Mouse (Mus musculus) limb, embryonic 11.5 days (tissue): ENCODE data around the gene Htra3. TPM values are rescaled to one million over a fixed set of nuclear protein-coding genes. Genes with fewer than 3 reads are reported as not detected.
A peak's percentile ranks its signal among the peaks of the same experiment; 100 is the strongest.

Source experiments
- ATAC-seq: fragments of 200-750 bp; cut with Nextera tagmentation; 2 replicates; pipeline ENCODE4 v1.8.0; 2017; ENCODE audit warnings: low read depth; ENCODE audit not compliant: insufficient number of reproducible peaks, low FRiP score, low TSS enrichment
- DNase-seq: peaks from one replicate; pipeline ENCODE4 v3.0.0-alpha.2; 2015; ENCODE audit warnings: low spot score
- H3K27ac ChIP-seq: fragments of 300-500 bp; sonication (generic); replicated peaks from 2 replicates; pipeline ENCODE4 v1.5.1; 2014; ENCODE audit warnings: low read depth, mild to moderate bottlenecking, low read length
- H3K27me3 ChIP-seq: fragments of 300-500 bp; sonication (generic); 2 replicates; pipeline ENCODE4 v1.6.1; 2014; ENCODE audit warnings: mild to moderate bottlenecking, low read length, mixed read lengths; ENCODE audit not compliant: control insufficient read depth, insufficient read depth
- H3K36me3 ChIP-seq: fragments of 300-500 bp; sonication (generic); 2 replicates; pipeline ENCODE4 v1.6.1; 2014; ENCODE audit warnings: mild to moderate bottlenecking, low read length, moderate library complexity, mixed read lengths; ENCODE audit not compliant: control insufficient read depth, insufficient read depth
- H3K4me1 ChIP-seq: fragments of 300-500 bp; sonication (generic); 2 replicates; pipeline ENCODE4 v1.6.1; 2014; ENCODE audit warnings: low read length, mixed read lengths; ENCODE audit not compliant: control insufficient read depth, insufficient read depth
- H3K4me2 ChIP-seq: fragments of 300-500 bp; sonication (generic); 2 replicates; pipeline ENCODE4 v1.6.1; 2014; ENCODE audit warnings: low read depth, mild to moderate bottlenecking, moderate library complexity; ENCODE audit not compliant: severe bottlenecking
- H3K4me3 ChIP-seq: fragments of 300-500 bp; sonication (generic); 2 replicates; pipeline ENCODE4 v1.5.1; 2014; ENCODE audit warnings: low read depth, low read length
- H3K9ac ChIP-seq: fragments of 300-500 bp; sonication (generic); 2 replicates; pipeline ENCODE4 v1.6.1; 2014; ENCODE audit warnings: mild to moderate bottlenecking, low read length
- H3K9me3 ChIP-seq: fragments of 300-500 bp; sonication (generic); 2 replicates; pipeline ENCODE4 v1.6.1; 2016; ENCODE audit warnings: low read length; ENCODE audit not compliant: control insufficient read depth
- WGBS: fragments of 180-500 bp; shearing (Covaris S2); extraction: QIAGEN DNeasy Blood & Tissue Kit; methylation state at CpG from one replicate; pipeline ENCODE4 v1.1.7; 2014; 5-methylcytosine and 5-hydroxymethylcytosine counted together
- polyA plus RNA-seq: library from polyadenylated mRNA; unstranded; fragments of >200 nt; fragmentation: Nextera tagmentation; extraction: Ambion mirVana; gene quantifications from 2 replicates; pipeline ENCODE4 v1.2.1, GENCODE M21; 2014

Gene Htra3
- polyA plus RNA-seq, 1 experiment from 2014 or later: 1.6 TPM

DNA sequence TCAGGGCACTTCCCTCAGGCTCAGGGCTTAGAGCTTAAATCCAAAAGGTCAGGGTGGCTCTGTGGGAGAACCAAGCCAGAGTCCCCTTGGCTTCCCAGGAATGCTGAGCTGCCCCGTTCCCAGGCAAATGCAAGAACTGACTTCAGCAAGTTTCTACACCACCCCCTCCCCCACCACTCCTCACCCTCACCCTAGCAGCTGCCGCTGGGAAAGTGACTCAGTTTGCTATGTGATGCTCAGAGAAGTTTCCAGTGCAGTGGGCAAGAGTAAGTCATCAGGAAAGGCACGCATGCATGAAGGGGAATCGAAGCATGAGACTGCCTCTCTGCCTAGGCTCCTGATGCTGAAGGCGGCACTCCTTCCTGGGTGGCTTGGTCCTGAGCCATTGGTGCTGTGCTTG lies 62.6 kb downstream of the Htra3 start:
- 56% methylated on average over 5 of the region's 5 CpGs for WGBS
- DNase-seq (no peak), ATAC-seq (no peak)

GRCm38 (mm10) chr5:35612722-35613121 lies 66.9 kb downstream of the Htra3 start:
- H3K27me3 ChIP-seq: no peaks in the 10 kb centered on the region
- H3K27ac ChIP-seq: no peak overlapping the region
- no peak for ATAC-seq
- whole genome bisulfite sequencing: 87% methylated on average over 8 of the region's 8 CpGs
- H3K9ac ChIP-seq: no peak overlapping the region
- H3K36me3 ChIP-seq: no peaks in the 10 kb centered on the region
- DNase-seq: no peak
- H3K4me1 ChIP-seq: peaks cover 5% of the 10 kb centered on the region; the same call in 1 of the 2 replicates
- no peak overlapping the region for H3K4me2 ChIP-seq
- H3K4me3 ChIP-seq: no peak overlapping the region
- no peaks in the 10 kb centered on the region for H3K9me3 ChIP-seq

More for the DNA sequence above, 62.6 kb downstream of the Htra3 start:
- no peaks in the 10 kb centered on the region for H3K36me3 ChIP-seq
- no peaks in the 10 kb centered on the region for H3K27me3 ChIP-seq
- no peak overlapping the region for H3K27ac ChIP-seq
- no peak overlapping the region for H3K4me3 ChIP-seq
- H3K4me2 ChIP-seq: no peak overlapping the region
- H3K9ac ChIP-seq: no peak overlapping the region; the same call in 1 of the 2 replicates
- H3K9me3 ChIP-seq: no peaks in the 10 kb centered on the region
- H3K4me1 ChIP-seq: 0 out of 2 replicates have a peak, but pooled peaks cover 2% of the 10 kb centered on the region

GRCm38 (mm10) chr5:35611900-35612299 lies 67.7 kb downstream of the Htra3 start:
- WGBS: 87% methylated on average over 11 of the region's 11 CpGs
- Histone ChIP-seq H3K4me3 (no peak overlapping the region), H3K36me3 (no peaks in the 10 kb centered on the region), H3K4me1 (peaks cover 3% of the 10 kb centered on the region; the same call in 1 of the 2 replicates), H3K4me2 (no peak overlapping the region), H3K27me3 (no peaks in the 10 kb centered on the region), H3K9ac (no peak overlapping the region), H3K9me3 (no peaks in the 10 kb centered on the region), H3K27ac (no peak overlapping the region)
- no peak for ATAC-seq
- DNase-seq: no peak

- Histone ChIP-seq H3K4me3 (no peak overlapping the region), H3K4me1 (peaks cover 3% of the 10 kb centered on the region; the same call in 1 of the 2 replicates), H3K4me2 (no peak overlapping the region), H3K36me3 (no peaks in the 10 kb centered on the region), H3K27ac (no peak overlapping the region), H3K9me3 (no peaks in the 10 kb centered on the region), H3K27me3 (no peaks in the 10 kb centered on the region), H3K9ac (no peak overlapping the region)
- no peak for DNase-seq
- WGBS: 91% methylated on average over 9 of the region's 9 CpGs
- ATAC-seq: no peak
These were observed 68.4 kb downstream of the Htra3 start for GRCm38 (mm10) chr5:35611170-35611569.

DNA sequence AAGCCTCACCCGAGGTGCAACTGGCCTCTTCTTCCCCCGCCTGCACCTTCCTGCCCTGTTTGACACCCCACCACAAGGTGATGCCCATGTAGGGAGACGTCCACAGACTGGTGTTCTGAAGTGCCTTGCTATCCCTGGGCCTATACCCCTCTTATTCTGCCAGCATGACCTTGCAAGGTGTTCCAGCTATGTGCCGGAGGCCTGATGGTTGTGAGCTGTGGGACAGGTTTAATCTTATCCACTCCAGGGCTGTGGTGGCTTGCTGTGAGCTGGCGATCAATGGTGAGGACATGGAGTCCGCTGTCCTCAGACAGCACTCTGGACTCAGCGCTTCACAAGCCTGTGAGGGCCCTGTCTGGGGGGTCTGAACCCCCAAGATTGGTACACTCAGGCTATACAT lies 69.2 kb downstream of the Htra3 start:
- peaks cover 3% of the 10 kb centered on the region; the same call in 1 of the 2 replicates for H3K4me1 ChIP-seq
- no peaks in the 10 kb centered on the region for H3K36me3 ChIP-seq
- no peaks in the 10 kb centered on the region for H3K9me3 ChIP-seq
- H3K27ac ChIP-seq: no peak overlapping the region
- no peak overlapping the region for H3K4me2 ChIP-seq
- WGBS: 91% methylated on average over 7 of the region's 7 CpGs
- H3K27me3 ChIP-seq: no peaks in the 10 kb centered on the region
- ATAC-seq: no peak
- DNase-seq: no peak
- H3K9ac ChIP-seq: no peak overlapping the region
- no peak overlapping the region for H3K4me3 ChIP-seq

- H3K27me3 ChIP-seq: no peaks in the 10 kb centered on the region
- no peak overlapping the region for H3K9ac ChIP-seq
- no peaks in the 10 kb centered on the region for H3K36me3 ChIP-seq
- 79% methylated on average over 2 of the region's 2 CpGs for WGBS
- no peak overlapping the region for H3K4me2 ChIP-seq
- H3K27ac ChIP-seq: no peak overlapping the region
- DNase-seq (no peak), ATAC-seq (no peak)
- H3K4me1 ChIP-seq: peaks cover 3% of the 10 kb centered on the region; the same call in 1 of the 2 replicates
- H3K9me3 ChIP-seq: no peaks in the 10 kb centered on the region
- H3K4me3 ChIP-seq: no peak overlapping the region
These were observed 69.6 kb downstream of the Htra3 start for GRCm38 (mm10) chr5:35609971-35610370.

GRCm38 (mm10) chr5:35609381-35609780 lies 70.2 kb downstream of the Htra3 start:
- DNase-seq (peak; percentile 64), ATAC-seq (peak; percentile 81)
- Histone ChIP-seq H3K27ac (no peak overlapping the region; the same call in 1 of the 2 replicates), H3K9ac (no peak overlapping the region), H3K4me3 (no peak overlapping the region), H3K9me3 (no peaks in the 10 kb centered on the region), H3K36me3 (no peaks in the 10 kb centered on the region), H3K27me3 (no peaks in the 10 kb centered on the region), H3K4me1 (peaks cover 3% of the 10 kb centered on the region; the same call in 1 of the 2 replicates), H3K4me2 (no peak overlapping the region)
- 48% methylated on average over 12 of the region's 12 CpGs for WGBS

DNA sequence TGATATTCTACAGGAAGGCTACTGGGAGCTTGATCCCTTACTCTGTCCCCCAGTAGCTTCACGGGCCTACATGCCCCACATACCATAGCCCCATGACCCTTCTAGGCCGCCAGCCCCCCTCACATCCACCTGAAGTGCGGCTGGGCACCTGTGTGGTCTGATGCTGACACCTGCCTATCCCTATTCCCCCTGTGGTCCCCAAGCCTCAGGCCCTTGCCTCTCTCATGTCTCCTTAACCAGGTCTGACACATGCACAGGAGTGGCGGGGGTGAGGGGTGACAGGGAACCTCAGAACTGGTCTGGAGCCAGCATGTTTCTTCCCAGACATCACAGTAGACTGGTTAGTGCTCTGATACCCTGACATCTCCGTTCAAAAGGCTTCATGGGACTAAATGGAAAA lies 71.0 kb downstream of the Htra3 start:
- no peak overlapping the region for H3K4me3 ChIP-seq
- H3K9ac ChIP-seq: no peak overlapping the region
- no peak overlapping the region for H3K4me2 ChIP-seq
- H3K27ac ChIP-seq: no peak overlapping the region
- DNase-seq (no peak), ATAC-seq (no peak)
- no peaks in the 10 kb centered on the region for H3K9me3 ChIP-seq
- H3K36me3 ChIP-seq: no peaks in the 10 kb centered on the region
- 80% methylated on average over 5 of the region's 5 CpGs for WGBS
- no peaks in the 10 kb centered on the region for H3K27me3 ChIP-seq
- H3K4me1 ChIP-seq: peaks cover 3% of the 10 kb centered on the region; the same call in 1 of the 2 replicates

- Histone ChIP-seq H3K4me2 (no peak overlapping the region), H3K27ac (no peak overlapping the region), H3K4me1 (peaks cover 3% of the 10 kb centered on the region; the same call in 1 of the 2 replicates), H3K9ac (no peak overlapping the region), H3K27me3 (no peaks in the 10 kb centered on the region), H3K4me3 (no peak overlapping the region), H3K36me3 (no peaks in the 10 kb centered on the region), H3K9me3 (no peaks in the 10 kb centered on the region)
- DNase-seq (no peak), ATAC-seq (no peak)
- 86% methylated on average over 6 of the region's 7 CpGs for WGBS
These were observed 71.8 kb downstream of the Htra3 start for GRCm38 (mm10) chr5:35607784-35608183.
